Mouse (Mus musculus): Measurements from ENCODE around the gene Adh6b.

DNA sequence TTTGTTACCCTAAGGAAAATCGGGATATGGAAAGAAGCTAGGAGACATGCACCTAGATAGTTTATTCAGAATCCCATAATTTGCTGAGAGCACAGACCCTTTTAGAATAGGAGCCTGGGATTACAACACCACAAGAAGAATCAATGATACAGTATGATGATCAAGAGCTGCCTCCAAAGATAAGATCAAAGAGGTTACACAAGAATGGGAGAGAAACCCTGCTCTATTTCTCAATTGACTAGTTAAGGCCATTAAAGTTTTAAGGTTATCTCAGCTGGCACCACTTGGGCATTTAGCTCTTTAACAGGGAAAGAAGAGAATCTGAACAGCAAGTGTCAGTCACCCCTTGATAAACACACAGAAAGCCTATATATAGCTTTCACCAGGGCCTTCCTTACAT is 6.0 kb upstream of the Adh6b start:
- TF ChIP-seq CTCF (IDR thresholded peaks at IDR 0.05; ENCODE audit: extremely low read depth, insufficient read length, insufficient replicate concordance, low read depth, low read length) (no peak), POLR2A (IDR thresholded peaks at IDR 0.05; ENCODE audit: low read depth, low read length) (no peak)

Data from small intestine, adult 2 months (tissue).